Mouse (Mus musculus) cerebellum, adult 18-20 months (tissue): ENCODE results near the gene Axdnd1.
"Not testable (repeated sequence)": the region's sequence is repeated elsewhere in the genome, so short reads cannot be mapped to it uniquely, and the experiment has no call there.

ENCODE experiments used
- DNase-seq, 2 experiments: peaks; one replicate each; pipeline ENCODE4 v3.0.0; 2021

Axdnd1 gene

GRCm38 (mm10) chr1:156308595-156308994 lies 112.4 kb downstream of the Axdnd1 start:
- DNase-seq = no peak

DNA sequence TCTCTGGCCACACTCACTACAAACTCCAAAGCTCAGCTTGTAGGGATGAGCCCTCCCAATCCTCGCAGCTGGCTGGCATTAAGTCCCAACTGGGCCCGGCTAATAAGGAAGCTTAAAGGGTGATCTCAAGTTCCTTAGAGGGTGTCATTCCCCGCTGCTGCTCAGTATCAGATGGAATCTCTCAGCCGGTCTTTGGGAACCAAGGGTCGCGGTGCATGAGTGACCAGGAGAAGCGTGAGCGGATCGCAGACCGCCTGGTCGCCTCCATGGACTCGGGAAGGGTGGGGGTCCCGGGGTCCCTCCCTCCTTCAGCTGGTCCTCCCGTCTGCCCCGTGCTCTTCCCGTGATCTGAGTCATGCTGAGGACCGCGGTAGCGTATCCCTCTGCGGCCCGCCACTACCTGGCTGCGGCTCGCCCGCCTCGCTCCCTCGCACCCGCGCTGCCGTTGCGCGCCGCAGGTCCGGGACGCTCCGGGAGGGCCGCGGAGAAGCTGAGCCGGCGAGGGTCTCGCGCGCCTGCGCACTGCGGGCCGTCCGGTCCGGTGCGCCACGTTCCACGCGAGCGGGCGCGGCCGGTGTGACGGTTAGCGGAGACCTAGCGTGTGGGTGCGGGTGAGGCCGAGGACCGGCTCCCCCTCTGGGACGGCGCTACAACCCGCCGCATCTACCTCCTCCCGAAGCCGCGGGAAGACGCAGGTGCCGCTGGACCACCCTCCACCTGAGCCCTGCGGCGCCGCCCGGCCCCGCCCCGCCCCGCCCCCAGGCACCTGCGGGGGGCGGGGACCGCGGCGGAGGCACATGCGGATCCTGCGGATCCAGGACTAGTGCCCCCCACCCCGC lies 117.8 kb downstream of the Axdnd1 start, which contains the start of gene Tdrd5:
Gene Tdrd5, minus strand, starts transcription at position 754 of the 839 bp plus-strand sequence.
- DNase-seq = peak; percentile 4 to 18

DNA sequence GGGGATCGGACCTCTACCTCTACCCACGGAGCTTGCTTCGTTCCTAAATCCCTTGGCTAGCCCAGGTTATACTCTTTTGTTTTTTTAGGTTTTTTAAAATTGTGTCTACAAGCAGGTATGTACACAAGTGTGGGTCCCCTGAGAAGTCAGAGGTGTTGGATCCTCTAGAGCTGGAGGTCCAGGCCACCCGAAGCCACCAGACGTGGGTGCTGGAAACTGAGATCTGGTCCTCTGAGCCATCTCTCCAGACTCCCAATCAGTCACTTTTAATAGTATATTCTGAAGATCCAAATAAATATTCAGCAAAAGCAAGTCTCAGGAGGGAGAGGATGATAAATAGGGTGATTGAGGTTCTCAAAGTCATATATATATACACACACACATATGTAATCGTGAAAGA lies 130.9 kb downstream of the Axdnd1 start:
- no peak for DNase-seq

DNA sequence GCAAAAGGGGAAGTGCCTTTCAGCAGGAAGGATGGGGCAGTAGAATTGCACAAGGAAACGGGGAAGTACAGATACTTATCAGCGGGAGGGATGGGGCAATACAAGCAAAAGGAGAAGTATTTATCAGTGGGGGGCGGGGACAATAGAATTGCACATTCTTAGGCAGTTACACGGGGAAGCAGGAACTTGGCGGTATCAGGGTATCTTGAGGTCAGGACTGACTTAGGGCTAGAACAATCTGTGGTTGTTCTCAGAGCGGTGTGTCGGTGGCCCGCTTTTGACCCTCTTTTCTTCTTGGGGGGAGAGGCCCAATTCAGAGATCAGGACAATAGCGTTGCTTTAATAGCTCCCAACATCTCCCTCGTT lies 131.8 kb downstream of the Axdnd1 start:
- not testable (repeated sequence) for DNase-seq

DNA sequence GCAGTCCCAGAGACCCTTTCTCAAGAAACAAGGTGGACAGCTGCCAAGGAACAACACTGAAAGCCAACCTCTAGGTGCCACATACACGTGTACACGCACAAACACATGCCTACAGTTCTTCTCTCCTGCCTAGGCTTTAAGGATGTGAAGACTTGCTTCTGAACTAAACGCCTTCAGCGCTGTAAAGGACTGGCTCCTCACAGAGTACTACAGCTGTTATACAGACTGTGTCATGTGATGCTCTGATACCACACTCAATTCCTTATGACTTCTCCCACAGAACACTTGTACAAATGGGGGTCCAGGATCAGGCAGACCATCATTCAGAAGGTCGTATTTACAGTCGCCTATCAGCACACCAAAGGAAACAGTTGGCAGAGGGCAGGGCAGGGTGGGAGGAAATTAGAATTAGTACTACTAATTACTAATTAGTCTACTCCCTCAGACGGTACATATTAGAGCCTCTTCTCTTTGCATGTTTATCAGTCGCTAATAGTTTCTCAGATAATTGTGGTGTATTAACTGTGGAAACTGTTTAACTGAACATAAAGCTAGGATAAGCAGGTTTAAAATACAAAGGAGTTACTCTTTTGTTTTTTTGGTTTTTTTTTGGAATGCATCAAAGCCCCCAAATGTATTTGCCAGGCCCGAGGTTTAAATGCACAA lies 132.3 kb downstream of the Axdnd1 start:
- DNase-seq = no peak

- DNase-seq = no peak
Observed at GRCm38 (mm10) chr1:156285541-156285896, 135.4 kb downstream of the Axdnd1 start.

GRCm38 (mm10) chr1:156284851-156285540 lies 136.0 kb downstream of the Axdnd1 start:
- no peak for DNase-seq

DNA sequence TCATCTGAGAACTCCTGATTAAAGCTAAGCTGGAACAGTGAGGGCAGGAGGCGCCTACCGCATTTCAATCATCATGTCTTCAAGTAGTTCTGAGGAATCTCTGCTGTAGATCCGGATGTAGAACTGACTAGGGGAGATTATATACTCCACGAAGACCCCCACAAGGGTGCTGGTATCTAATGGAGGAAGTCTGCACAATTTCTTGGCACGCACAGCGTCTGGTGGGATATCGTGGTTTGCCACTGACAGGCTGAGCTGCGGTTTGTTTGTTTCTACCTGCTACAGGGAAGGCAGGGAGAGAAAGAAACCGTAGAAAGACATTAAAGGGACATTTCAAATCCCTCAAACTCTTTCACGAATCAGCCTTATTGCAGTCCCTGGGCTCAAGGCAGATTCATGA lies 136.8 kb downstream of the Axdnd1 start:
- DNase-seq = no peak

- DNase-seq = no peak
Observed at GRCm38 (mm10) chr1:156280131-156280530, 140.8 kb downstream of the Axdnd1 start.

GRCm38 (mm10) chr1:156273647-156274046 lies 147.3 kb downstream of the Axdnd1 start:
- no peak for DNase-seq
